ENCODE assay signal across 8 mouse cellular contexts in the genomic region with DNA sequence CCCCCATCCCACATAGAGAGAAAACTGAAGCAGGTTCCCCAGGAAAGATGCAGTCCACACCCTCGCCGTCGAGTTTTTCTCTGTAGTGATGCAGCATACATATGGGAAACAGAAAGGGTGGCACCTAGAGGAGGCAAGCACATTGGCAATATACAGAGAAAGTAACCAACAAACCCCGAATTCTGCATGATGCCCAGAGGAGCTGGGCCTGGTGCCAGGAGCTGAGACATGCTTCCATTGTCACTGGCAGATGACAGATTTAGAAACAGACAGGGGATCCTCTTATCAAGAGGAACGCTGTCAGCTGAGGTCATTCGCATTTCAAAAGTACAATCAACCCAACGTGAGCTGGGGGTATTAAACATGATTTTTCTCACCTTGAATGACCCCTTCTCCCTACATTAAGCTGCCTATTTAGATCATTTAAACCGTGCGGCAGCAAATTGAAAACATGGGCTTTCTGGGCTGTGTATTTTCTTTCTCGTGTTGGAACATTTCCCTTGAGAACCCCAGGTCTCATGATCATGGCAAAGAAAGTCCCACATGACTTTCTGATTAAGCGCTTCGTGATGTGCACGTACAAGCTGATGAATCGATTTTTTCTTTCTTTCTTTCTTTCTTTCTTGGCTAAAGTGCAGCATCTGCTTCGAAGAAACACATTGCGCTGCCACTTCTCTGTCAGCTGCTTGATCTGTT.
DNase-seq lines count a peak whose midpoint lies in the region; ATAC-seq and TF ChIP-seq lines count a peak whose summit lies in the region.

No protein-coding gene starts in this region.

- peak; percentile 9 to 16 for DNase-seq in lung, adult 18-20 months
- no peak for DNase-seq in lung, adult 2 months
- peak; percentile 49 to 53 for DNase-seq in cerebellum, postnatal 36 days
- peak; percentile 81 for DNase-seq in heart, postnatal 4 days
- peak; percentile 70 for DNase-seq in lung, postnatal 10 days
- DNase-seq in spleen, adult 12 weeks (ENCODE audit: low spot score) = no peak
- no peak for DNase-seq in gastrocnemius, adult 18-20 months (ENCODE audit: low spot score)

- peaks cover 6% of the 10 kb centered on the region for H3K4me1 ChIP-seq in lung, adult 2 months (ENCODE audit: control insufficient read depth, insufficient read depth, low read length)

- 45% methylated on average over 16 of the region's 16 CpGs for WGBS in lung, adult 2 months

- H3K4me3 ChIP-seq in lung, adult 2 months (replicated peaks; ENCODE audit: extremely low read depth, low read depth, low read length) = no peak overlapping the region

- TF ChIP-seq POLR2A in lung, adult 2 months (IDR thresholded peaks at IDR 0.05; ENCODE audit: borderline replicate concordance, extremely low read depth, low read depth, low read length) = no peak

- ATAC-seq in granulocyte monocyte progenitor cell, adult 5-6 weeks (replicated peaks; ENCODE audit: poor library complexity, severe bottlenecking) = no peak

- TF ChIP-seq CTCF in lung, adult 2 months (IDR thresholded peaks at IDR 0.05; ENCODE audit: insufficient read depth, low read length) = no peak

Comparison
In these comparisons a context has a peak if more than half of its experiments do, and no peak if none do; other contexts are left out.
1. DNase-seq: peak in lung, adult 18-20 months (2 of 2), cerebellum, postnatal 36 days (2 of 2), heart, postnatal 4 days (single experiment) and lung, postnatal 10 days (single experiment); none in lung, adult 2 months (single experiment), spleen, adult 12 weeks (single experiment) and gastrocnemius, adult 18-20 months (single experiment).